Mouse (Mus musculus) ZHBTc4 (cell line): ENCODE results near the gene Kif14.
A peak's percentile ranks its signal among the peaks of the same experiment; 100 is the strongest.

Experiments used
- DNase-seq: peaks from one replicate; pipeline ENCODE4 v3.0.0-alpha.2; 2011; ENCODE audit warnings: low read depth, low spot score

The Kif14 gene

DNA sequence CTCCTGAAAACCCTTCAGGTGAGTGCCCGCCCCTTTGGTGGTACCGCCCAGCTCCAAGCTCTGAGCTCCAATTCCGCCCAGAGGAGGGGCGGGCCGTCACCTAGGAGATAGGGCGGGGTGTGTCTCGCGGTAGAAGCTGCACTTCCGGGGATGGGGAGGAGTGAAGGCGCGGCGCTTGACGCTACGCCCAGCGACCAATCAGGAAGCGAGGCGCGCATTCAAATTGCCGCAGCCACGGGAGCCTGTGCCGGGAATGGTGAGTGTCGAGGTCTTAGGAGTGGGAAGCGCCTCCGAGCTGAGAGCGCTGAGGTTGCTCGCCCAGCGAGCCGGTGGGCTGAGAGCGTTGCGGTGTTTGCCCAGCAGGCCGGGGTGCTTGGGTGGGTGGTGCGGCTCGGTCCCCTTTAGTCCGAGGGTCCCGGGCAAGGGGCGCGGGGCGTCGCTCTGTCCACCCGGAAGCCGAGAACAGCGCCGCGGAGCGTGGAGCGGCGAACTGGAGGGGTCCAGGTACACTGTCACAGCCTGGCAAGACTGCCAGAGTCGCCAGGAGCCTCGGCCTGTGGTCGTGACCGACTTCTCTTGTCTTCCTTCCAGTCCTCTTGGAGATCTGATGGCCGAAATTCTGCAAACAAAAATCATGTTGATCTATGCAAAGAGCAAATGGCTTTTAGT is at the start of gene Kif14:
TSS of gene Kif14 (plus strand) at position 201 of the 669 bp plus-strand sequence.
- DNase-seq, result peak; percentile 100

DNA sequence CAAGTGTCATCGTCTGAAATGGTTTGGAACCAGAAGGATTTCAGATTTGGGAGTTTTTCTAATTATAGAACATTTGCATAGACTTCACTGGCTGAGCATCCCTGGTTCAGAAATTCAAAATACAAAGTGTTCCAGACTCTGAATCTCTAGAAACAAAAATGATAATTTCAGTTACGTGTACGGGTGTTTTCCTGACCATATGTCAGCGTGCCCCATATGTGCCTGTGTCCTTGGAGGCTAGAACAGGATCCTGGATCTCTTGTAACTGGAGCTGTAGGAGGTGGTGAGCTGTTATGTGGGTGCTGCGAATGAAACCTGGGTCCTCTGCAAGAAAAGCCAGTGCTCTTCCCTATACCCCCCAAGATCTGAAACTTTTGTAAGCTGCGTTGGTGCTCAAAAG is 47.8 kb upstream of the Kif14 start:
- DNase-seq, result no peak

DNA sequence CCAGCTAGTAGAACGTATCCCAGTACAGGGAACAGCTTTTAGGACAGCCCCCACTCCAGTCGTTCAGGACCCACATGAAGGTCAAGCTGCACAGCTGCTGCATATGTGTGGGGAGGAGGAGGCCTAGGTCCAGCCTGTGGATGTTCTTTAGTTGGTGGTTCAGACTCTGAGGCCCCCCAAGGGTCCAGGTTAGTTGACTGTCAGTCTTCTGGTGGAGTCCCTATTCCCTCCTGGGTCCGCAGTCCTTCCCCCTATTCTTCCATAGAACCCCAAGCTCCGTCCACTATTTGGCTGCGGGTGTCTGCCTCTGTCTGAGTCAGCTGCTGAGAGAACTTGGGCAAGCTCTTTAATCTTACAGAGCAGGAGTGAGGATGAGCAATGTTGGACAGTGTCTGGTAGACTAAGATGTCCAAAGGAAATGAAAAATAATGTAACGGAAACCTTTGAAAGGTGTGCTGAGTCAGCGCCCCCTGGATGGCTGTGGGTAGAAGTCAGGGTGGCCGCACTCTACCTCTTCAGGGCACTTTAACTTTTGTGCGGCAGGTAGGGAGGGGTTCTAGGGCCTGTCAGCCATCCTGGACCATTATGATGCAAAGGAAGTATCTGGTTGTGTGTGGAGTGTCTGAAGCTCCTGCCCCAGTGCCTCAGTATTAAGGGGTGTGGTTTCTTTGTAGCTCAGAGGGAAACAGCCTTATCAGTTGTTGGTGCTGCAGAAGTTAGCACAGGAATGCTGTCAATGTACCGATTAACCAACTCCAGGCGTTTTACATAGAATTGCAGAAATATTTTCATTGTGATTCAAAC is 38.8 kb upstream of the Kif14 start:
- DNase-seq, result peak; percentile 72

DNA sequence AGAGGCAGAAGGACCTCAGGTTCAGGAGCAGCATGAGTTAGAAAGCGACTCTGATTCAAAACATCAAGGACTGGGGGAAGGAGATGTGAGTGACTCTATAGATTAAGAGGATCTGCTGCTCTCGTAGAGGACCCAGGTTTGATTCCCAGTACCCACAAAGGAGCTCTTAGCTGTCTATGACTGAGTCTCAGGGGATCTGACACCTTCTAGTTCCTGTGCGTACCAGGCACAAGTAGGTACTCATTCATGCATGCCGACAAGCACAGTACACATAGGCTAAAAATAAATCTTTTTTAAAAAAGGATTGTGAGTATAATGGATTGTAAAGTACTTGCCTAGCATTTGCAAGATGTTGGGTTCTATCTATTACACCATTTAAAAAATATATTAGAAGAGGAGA is 37.2 kb upstream of the Kif14 start:
- DNase-seq, result no peak

DNA sequence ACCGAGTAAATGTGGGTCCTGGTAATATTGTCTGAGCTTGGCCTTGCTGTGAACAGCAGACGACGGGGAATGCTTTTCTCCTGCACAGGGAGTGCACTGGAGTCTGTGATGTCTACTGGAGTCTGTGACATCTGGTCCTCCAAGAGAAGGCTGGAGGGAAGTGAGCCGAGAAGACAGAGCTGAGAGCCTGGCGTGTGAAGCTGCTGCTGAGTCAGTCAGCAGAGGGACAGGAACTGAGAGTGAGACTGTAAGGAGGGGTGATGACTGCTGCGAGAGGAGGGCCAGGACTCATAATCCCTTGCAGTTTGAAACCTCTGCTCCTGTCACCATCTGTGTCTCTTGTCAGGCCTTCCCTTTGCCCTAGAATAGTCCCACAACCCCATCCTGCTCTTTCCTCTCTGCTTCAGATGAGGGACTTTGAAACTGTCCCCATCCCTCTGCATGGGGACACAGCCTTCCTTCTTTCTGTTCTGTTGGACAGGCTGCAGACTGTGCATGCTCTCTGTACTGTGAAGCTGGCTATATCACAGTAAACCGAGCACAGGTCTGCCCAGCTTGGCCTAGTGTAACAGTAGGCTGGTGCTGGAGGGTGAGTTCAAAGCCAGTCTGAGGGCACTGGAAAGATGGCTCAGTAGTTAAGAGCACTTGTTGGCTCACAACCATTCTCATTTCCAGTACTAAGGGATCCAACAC is 35.9 kb upstream of the Kif14 start:
- no peak for DNase-seq

DNA sequence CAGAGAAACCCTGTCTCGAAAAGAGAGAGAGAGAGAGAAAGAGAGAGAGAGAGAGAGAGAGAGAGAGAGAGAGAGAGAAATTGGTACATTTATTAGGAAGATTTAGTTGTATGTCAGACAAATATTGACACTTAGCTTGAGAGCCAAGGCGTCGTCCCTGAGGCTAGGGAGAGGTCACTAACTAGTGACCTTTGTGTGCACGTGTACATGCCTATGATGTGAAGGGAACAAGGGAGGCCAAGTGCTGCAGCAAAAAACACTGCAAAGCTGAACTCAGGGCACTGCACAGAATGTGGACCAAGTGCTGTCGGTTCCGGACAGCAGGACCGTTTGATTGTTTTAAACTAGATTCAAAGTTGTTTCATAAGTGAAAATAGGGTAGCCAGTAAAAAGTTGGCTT is 25.4 kb upstream of the Kif14 start:
- no peak for DNase-seq

DNA sequence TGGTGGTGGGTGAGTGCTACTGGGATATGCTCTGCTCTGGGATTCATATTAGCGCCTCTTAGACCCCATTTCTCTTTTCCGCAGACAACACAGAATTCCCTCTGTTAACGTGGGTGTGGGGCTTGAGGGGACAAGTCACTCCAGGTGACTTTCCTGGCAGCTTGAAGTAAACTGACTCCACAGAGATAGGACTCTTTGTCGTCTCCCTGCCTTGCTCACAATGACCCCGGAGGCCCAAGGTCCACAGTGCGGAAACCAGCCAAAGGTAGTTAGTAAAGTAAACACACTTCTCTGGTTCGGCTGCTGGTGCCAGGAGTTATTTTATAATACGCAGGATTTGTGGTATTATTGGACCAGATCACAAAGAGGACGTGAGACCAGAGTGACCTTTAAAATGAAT is 23.3 kb upstream of the Kif14 start:
- no peak for DNase-seq

DNA sequence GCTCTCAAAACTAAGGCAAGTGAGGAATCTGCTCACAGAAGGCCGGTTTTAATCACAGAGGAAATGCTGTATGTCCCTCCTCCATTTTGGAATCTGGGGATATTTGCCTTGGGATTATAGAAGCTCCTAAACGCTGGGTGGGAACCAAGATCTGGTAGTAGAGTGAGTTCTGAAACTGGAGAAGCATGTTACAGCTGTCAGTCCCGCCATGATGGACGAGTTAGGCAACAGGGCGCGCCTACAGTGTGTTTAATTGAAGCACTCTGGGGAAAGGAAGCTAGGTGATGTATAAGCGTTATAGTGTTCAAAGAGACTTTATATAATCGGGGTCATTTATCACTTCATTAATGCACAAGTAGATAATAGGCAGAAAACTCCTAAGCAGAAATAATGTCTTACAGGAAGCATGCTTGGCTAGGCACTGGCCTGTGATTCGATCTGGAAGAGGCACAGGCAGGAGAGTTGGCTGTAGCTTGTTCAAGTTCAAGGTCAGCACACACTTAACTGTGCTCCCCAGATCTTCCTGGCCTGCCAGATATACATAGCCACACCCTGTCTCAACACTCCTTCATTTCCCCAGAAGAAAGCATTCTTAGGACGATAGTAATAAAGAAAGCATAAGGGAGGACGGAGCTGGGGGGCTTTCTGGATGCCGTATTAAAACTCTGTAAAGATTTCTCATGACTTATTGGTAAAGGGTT is 21.4 kb upstream of the Kif14 start:
- no peak for DNase-seq

DNA sequence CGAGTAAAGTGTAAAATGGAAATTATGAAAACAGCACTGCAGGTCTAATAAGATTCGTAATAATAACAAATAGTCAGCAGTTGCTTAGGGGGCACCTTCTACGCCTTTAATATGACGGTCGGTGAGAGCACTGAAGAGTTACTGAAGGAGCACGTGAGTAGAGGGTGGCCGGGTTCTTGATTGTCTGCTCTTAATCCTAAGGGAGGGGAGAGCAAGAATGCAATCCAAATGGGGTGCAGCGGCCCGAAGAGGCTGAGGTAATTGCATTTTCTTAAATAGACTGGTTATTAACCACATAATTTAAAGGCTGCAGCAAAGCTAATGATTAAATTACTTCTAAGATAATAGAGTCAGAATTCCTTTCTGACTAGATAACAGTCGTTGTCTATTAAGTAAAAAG is 19.2 kb upstream of the Kif14 start:
- no peak for DNase-seq

DNA sequence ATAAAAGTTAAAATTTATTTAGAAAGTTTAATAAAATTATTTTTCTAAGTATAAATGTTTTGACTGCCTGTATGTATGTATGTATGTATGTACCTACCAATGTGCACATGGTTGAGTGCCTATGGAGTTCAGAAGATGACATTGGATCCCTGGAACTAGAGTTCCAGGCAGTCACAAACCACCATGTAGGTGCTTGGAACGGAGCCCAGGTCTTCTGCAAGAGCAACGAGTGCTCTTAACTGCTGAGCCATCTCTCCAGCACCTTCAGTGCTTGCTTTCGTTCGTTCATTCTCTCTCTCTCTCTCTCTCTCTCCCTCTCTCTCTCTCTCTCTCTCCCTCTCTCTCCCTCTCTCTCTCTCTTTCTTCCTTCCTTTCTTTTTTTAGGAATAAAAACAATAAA is 18.8 kb upstream of the Kif14 start:
- DNase-seq, result no peak

DNA sequence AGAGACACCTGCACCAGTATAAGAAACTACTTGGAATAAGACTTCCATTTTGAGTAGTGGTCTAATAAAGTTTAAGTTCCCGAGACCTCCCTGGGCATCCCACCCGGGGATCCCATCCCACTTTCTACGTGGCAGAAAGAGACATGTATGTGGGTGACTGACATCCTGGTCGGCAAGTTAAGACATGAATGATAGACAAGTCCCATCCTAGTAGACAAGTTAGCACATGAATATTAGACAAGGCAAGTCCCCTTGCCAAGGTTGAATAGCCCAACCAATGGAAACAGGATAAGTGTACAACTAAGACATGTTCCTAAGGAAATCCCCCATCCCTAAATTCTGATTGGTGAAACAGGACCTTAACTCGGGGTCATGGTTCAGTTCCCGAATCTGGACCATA is 16.6 kb upstream of the Kif14 start:
- DNase-seq, result no peak

DNA sequence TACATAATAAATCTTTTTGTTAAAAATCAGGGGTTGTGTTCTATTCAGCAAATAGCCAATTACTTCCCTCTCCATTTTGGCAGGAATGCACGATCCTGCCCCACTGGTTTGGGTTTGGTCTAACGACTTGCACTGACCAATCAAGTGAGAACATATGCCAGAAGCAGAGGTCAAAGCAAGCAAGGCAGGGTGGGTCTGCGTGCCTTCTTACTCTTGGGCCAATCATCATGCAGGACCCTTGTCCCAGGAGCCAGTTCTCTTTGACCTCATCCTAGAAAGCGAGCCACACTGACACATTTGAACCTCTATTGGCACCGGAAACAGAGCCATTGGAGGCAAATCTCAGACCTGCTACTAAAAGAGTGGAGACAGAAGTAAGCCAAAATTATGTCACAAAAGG is 15.9 kb upstream of the Kif14 start:
- DNase-seq, result peak; percentile 80

DNA sequence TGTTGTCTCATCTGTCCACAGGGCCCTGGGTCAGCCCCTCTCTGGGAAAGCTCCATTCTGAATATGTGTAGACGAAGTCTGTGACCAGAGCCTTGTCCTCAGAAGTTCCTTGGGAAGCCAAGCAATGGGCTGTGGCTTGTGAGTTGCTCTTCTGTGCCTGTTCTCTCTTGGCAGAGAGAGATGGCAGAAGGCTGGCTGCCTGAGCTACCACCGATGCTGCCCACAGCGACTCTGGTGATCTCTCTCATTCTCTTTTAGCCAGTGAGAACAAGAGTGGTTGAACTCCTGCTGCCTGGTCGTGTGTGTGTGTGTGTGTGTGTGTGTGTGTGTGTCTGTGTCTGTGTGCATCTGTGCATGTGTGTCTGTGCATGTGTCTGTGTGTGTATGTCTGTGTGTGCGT is 13.7 kb upstream of the Kif14 start:
- no peak for DNase-seq

DNA sequence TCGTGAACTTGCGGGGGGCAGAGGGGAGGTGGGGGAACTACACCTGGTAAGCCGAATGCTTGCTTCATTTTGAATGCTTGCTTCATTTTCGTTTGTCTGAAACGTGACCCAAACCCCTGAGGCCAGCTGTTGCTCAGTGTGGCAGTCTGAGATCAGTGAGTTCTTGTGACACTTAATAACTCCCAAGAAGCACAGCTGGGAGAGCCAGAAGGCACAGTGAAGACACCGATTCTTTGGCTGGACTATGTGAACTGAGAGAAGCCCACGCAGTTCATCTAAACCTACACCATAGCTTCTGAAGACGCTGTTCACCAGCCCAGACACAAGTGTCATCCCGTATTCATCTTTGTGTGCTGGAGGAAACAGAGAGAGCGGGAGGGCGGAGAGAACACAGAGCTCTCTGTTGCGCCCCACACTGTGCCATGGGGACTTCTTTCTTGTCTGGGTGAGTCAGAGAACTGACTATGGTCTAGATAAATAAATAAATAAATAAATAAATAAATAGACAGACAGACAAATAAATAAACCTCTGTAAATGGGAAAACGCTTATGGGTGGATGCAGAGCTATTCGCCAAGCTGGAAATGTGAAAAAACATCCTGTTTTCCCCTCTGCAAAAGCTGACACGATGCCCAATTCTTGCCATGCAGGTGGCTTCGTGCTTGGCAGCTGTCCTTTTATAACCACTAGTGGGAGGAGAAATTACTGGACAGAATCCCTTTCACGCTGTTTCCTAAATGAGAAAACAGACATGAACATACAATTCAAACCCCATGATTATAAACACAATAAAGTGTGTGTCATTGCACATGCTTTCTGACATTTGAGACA is 10.2 kb upstream of the Kif14 start:
- DNase-seq, result no peak

DNA sequence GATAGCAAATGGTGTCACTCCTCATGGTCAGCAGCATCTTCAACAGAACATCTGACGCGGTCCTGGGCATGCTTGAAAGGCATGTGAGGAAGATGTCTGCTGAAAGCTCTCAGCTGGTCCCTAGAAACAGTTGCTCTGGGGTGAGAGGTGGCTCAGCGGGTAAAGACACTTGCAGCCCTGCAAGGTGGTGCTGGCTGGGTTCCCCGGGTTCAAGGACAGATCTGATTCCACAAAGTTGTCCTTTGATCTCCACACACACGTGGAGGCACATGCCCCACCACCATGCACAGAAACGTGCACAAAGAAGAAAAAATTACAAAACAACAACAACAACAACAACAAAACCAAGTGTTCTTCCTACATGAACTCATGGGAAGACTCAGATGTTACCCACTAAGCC is 9.4 kb upstream of the Kif14 start:
- no peak for DNase-seq

DNA sequence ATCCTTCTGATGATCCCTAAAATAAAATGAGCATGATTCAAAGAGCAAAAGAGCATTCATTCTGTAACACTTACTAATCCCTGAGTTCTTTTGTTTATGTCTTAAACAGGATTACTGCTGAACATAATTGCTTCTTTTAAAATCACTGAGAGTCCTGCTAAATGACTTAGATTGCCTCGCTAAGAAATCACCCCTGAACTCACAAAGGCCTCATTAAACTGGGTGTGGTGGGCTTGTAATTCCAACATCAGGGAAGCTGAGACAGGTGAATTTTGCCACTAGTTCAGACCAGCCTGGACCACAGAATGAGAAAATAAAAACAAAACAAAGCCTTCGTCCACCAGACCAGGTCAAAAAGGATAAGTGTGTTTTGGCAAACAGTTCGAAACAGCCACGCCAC is 8.7 kb upstream of the Kif14 start:
- peak; percentile 57 for DNase-seq

DNA sequence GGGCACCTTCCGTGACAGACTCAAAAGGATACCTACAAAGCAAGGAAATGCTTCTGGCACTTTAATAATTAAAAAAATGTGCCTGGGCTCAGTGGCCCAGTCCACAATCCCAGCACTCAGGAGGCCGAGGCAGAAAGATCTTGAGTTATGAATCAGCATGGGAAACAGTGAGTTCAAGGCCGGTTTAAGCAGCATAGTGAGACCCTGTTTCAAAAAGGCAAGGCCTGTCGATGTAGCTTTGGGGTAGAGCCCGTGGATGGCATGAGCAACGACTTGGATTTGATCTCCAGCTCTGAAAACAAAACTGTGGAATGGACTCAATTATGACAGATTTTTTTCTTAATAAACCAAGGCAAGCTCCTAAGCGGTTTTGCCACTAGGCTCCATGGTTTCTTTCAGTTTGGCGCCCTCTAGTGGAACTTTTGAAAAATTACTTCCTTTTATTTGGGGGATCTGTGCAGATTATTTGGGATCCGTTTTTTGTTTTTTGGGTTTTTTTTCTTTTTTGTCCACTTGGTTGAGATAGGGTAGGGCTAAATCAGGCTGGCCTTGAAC is 7.4 kb upstream of the Kif14 start:
- peak; percentile 68 for DNase-seq

DNA sequence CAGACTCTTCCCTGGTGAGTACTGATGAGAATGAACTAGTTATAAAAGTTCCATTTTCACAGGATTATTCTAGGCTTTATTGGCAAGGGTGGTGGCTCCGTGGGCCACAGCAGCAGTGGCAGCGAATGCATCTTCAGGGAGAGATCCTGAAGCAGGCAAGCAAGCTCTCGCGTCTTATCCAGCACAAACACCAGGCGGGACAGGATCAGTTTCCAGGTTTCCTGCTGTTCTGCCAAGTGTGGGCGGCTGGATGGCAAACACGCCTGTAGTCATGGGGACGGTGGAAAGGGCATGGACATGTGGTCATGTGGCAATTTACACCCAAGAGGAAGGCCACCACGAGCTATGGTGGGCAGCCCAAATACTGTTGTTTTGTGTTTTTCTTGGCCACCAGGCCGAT is 3.7 kb upstream of the Kif14 start:
- DNase-seq, result peak; percentile 28

DNA sequence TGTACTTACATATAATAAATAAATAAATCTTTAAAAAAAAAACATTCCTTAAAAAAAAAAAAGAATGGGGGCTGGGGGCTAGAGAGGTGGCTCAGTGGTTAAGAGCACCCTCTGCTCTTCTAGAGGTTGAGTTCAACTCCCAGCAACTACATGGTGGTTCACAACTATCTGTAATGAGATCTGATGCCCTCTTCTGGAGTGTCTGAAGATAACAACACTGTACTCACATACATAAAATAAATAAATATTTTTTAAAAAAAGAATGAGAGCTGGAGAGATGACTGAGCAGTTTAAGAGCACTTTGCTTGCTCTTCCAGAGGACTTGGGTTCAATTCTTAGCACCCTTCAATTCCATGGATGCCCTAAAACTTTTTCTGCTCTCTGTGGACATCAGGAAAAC is 975 bp upstream of the Kif14 start:
- no peak for DNase-seq

DNA sequence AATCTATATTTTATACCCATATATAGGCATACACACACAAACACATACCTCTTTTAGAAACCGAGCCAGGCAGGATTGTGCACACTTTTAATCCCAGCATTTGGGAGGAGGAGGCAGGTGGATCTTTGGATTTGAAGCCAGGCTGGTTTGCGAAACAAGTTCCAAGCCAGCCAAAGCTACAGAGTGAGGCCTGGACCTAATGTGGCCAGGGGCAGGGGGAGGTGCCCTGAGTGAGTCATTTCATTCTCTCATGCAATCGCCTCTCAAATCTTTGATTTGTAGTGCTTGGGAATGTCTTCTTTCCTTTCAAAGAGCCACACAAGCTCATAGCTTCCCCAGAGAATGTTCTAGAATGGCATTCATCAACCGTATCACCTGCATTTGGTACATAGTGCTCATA is 3.3 kb downstream of the Kif14 start:
- DNase-seq, result no peak

DNA sequence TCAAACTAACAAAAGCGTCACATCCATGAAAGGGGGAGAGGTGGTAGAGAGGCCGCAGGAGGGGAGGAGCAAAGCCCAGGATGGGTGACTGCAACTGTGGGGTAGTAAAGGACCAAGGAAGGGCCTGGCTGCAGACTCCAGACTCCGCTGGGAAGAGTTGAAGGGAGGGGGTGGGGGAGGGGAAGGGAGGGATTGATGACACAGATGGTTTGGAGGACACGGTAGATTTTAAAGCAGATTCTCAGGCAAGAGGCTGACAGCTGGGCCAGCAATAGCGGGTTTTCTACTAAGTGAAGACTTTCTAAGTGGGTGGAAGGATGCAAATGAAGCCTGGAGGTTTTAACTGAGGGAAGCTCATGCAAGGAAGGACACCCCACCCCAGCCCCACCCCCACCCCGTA is 4.3 kb downstream of the Kif14 start:
- DNase-seq, result peak; percentile 60
